11 mouse cellular contexts compared by ENCODE assay signal in genomic region chr4:151300706-151301105, GRCm38 (mm10).
DNase-seq lines count a peak whose midpoint lies in the region; ATAC-seq and TF ChIP-seq lines count a peak whose summit lies in the region.
"Had no signal": no experiment of that assay in that cellular context is flagged by ENCODE, and none has a peak within 500 bp of the region (broad histone marks: within the 10 kb centered on the region; RNA-seq: fewer than 3 reads in every experiment).

No protein-coding gene starts in this region.

- no peak overlapping the region for H3K9ac ChIP-seq in midbrain, embryonic 13.5 days (replicated peaks)
- no peak overlapping the region for H3K9ac ChIP-seq in midbrain, embryonic 16.5 days (ENCODE audit: low read depth, low read length)
- H3K9ac ChIP-seq in kidney, embryonic 14.5 days (ENCODE audit: low read depth, low read length) = no peak overlapping the region
- H3K9ac ChIP-seq in stomach, postnatal 0 days (ENCODE audit: low read length) = no peak overlapping the region
- H3K9ac ChIP-seq: hindbrain, embryonic 13.5 days; limb, embryonic 12.5 days had no signal

- H3K36me3 ChIP-seq in heart, embryonic 10.5 days = no peaks in the 10 kb centered on the region
- no peaks in the 10 kb centered on the region for H3K36me3 ChIP-seq in midbrain, embryonic 13.5 days
- no peaks in the 10 kb centered on the region for H3K36me3 ChIP-seq in midbrain, embryonic 16.5 days (ENCODE audit: control insufficient read depth, insufficient read depth, low read length)
- H3K36me3 ChIP-seq in kidney, embryonic 14.5 days (ENCODE audit: control insufficient read depth, insufficient read depth, low read length) = no peaks in the 10 kb centered on the region
- no peaks in the 10 kb centered on the region for H3K36me3 ChIP-seq in stomach, postnatal 0 days (ENCODE audit: control insufficient read depth, insufficient read depth, low read length)
- H3K36me3 ChIP-seq: hindbrain, embryonic 13.5 days; limb, embryonic 12.5 days had no signal

- no peaks in the 10 kb centered on the region for H3K9me3 ChIP-seq in heart, embryonic 10.5 days
- H3K9me3 ChIP-seq in midbrain, embryonic 13.5 days = no peaks in the 10 kb centered on the region
- no peaks in the 10 kb centered on the region for H3K9me3 ChIP-seq in midbrain, embryonic 16.5 days (replicated peaks; ENCODE audit: control insufficient read depth, low read length, poor library complexity, severe bottlenecking)
- no peaks in the 10 kb centered on the region for H3K9me3 ChIP-seq in kidney, embryonic 14.5 days (ENCODE audit: control insufficient read depth, low read length)
- no peaks in the 10 kb centered on the region for H3K9me3 ChIP-seq in stomach, postnatal 0 days (ENCODE audit: control insufficient read depth, low read length)
- H3K9me3 ChIP-seq: hindbrain, embryonic 13.5 days; limb, embryonic 12.5 days had no signal

- H3K4me2 ChIP-seq in midbrain, embryonic 13.5 days (replicated peaks) = no peak overlapping the region
- H3K4me2 ChIP-seq in midbrain, embryonic 16.5 days (ENCODE audit: low read length) = no peak overlapping the region
- H3K4me2 ChIP-seq in kidney, embryonic 14.5 days (replicated peaks; ENCODE audit: low read depth, low read length) = 0 out of 2 replicates have a peak overlapping the region, but pooled peaks have one; percentile 12
- 0 out of 2 replicates have a peak overlapping the region, but pooled peaks have one; percentile 3 for H3K4me2 ChIP-seq in stomach, postnatal 0 days (replicated peaks; ENCODE audit: low read depth)
- H3K4me2 ChIP-seq: hindbrain, embryonic 13.5 days; limb, embryonic 12.5 days had no signal

- TF ChIP-seq CTCF in stomach, postnatal 0 days (IDR thresholded peaks at IDR 0.05; ENCODE audit: low read depth) = no peak

- H3K4me1 ChIP-seq in heart, embryonic 10.5 days = peaks cover 37% of the 10 kb centered on the region
- peaks cover 16% of the 10 kb centered on the region for H3K4me1 ChIP-seq in midbrain, embryonic 13.5 days (replicated peaks)
- peaks cover 9% of the 10 kb centered on the region for H3K4me1 ChIP-seq in midbrain, embryonic 16.5 days (ENCODE audit: control insufficient read depth, insufficient read depth, low read length)
- H3K4me1 ChIP-seq in kidney, embryonic 14.5 days (ENCODE audit: control insufficient read depth, insufficient read depth, low read length) = peaks cover 17% of the 10 kb centered on the region
- no peaks in the 10 kb centered on the region for H3K4me1 ChIP-seq in stomach, postnatal 0 days (replicated peaks; ENCODE audit: control insufficient read depth, insufficient read depth)

- TF ChIP-seq EP300 in stomach, postnatal 0 days (optimal IDR thresholded peaks at IDR 0.05) = no peak

- peak; percentile 53; the same call in 1 of the 2 replicates for ATAC-seq in midbrain, embryonic 13.5 days
- no peak for ATAC-seq in midbrain, embryonic 16.5 days
- peak; percentile 46; the same call in 1 of the 2 replicates for ATAC-seq in kidney, embryonic 14.5 days (ENCODE audit: low FRiP score, low TSS enrichment)
- peak; percentile 31; the same call in 1 of the 2 replicates for ATAC-seq in stomach, postnatal 0 days (ENCODE audit: low FRiP score, low TSS enrichment)
- ATAC-seq in erythroid progenitor cell, adult 5-6 weeks (replicated peaks; ENCODE audit: low FRiP score, poor library complexity, severe bottlenecking) = no peak

- WGBS in heart, embryonic 10.5 days = 17% methylated on average over 15 of the region's 15 CpGs
- 20% methylated on average over 15 of the region's 15 CpGs for WGBS in midbrain, embryonic 13.5 days
- WGBS in midbrain, embryonic 16.5 days = 21% methylated on average over 15 of the region's 15 CpGs
- 12% methylated on average over 15 of the region's 15 CpGs for WGBS in kidney, embryonic 14.5 days
- 15% methylated on average over 15 of the region's 15 CpGs for WGBS in stomach, postnatal 0 days

- H3K27ac ChIP-seq in heart, embryonic 10.5 days = no peak overlapping the region
- H3K27ac ChIP-seq in midbrain, embryonic 13.5 days = no peak overlapping the region
- no peak overlapping the region for H3K27ac ChIP-seq in midbrain, embryonic 16.5 days (ENCODE audit: low read length)
- H3K27ac ChIP-seq in kidney, embryonic 14.5 days (ENCODE audit: low read depth, low read length) = no peak overlapping the region
- H3K27ac ChIP-seq in stomach, postnatal 0 days (replicated peaks) = no peak overlapping the region
- H3K27ac ChIP-seq: hindbrain, embryonic 13.5 days; limb, embryonic 12.5 days; macrophage had no signal

- DNase-seq in heart, embryonic 10.5 days (ENCODE audit: low spot score) = no peak
- no peak for DNase-seq in heart, adult 9 months (ENCODE audit: low spot score in 2 of 2)
- DNase-seq in stomach, postnatal 0 days (ENCODE audit: low spot score) = peak; percentile 59
- no peak for DNase-seq in thymus, adult 18-20 months

- peaks cover 31% of the 10 kb centered on the region for H3K27me3 ChIP-seq in heart, embryonic 10.5 days (ENCODE audit: insufficient read depth, poor library complexity, severe bottlenecking)
- peaks cover 19% of the 10 kb centered on the region for H3K27me3 ChIP-seq in midbrain, embryonic 13.5 days
- peaks cover 3% of the 10 kb centered on the region; the same call in 1 of the 2 replicates for H3K27me3 ChIP-seq in midbrain, embryonic 16.5 days (ENCODE audit: control insufficient read depth, insufficient read depth, low read depth, low read length)
- H3K27me3 ChIP-seq in kidney, embryonic 14.5 days (ENCODE audit: control insufficient read depth, insufficient read depth, low read length) = no peaks in the 10 kb centered on the region
- H3K27me3 ChIP-seq in stomach, postnatal 0 days (ENCODE audit: control insufficient read depth, insufficient read depth, low read length) = no peaks in the 10 kb centered on the region

- peak overlapping the region; percentile 31; the same call in 1 of the 2 replicates for H3K4me3 ChIP-seq in heart, embryonic 10.5 days
- no peak overlapping the region for H3K4me3 ChIP-seq in midbrain, embryonic 13.5 days (replicated peaks)
- H3K4me3 ChIP-seq in midbrain, embryonic 16.5 days (ENCODE audit: low read depth, low read length) = no peak overlapping the region
- no peak overlapping the region for H3K4me3 ChIP-seq in kidney, embryonic 14.5 days (ENCODE audit: low read length)
- no peak overlapping the region for H3K4me3 ChIP-seq in stomach, postnatal 0 days (ENCODE audit: low read depth, low read length)
- H3K4me3 ChIP-seq: hindbrain, embryonic 13.5 days; limb, embryonic 12.5 days had no signal

Comparison
In these comparisons a context has a peak if more than half of its experiments do, and no peak if none do; other contexts are left out.
1. ATAC-seq: peak in midbrain, embryonic 13.5 days (single experiment), kidney, embryonic 14.5 days (single experiment) and stomach, postnatal 0 days (single experiment); none in midbrain, embryonic 16.5 days (single experiment) and erythroid progenitor cell, adult 5-6 weeks (single experiment).
2. H3K4me2 ChIP-seq: peak in kidney, embryonic 14.5 days (single experiment) and stomach, postnatal 0 days (single experiment); none in midbrain, embryonic 13.5 days (single experiment) and midbrain, embryonic 16.5 days (single experiment).